Mouse (Mus musculus): ENCODE data around the gene Gm49601.

DNA sequence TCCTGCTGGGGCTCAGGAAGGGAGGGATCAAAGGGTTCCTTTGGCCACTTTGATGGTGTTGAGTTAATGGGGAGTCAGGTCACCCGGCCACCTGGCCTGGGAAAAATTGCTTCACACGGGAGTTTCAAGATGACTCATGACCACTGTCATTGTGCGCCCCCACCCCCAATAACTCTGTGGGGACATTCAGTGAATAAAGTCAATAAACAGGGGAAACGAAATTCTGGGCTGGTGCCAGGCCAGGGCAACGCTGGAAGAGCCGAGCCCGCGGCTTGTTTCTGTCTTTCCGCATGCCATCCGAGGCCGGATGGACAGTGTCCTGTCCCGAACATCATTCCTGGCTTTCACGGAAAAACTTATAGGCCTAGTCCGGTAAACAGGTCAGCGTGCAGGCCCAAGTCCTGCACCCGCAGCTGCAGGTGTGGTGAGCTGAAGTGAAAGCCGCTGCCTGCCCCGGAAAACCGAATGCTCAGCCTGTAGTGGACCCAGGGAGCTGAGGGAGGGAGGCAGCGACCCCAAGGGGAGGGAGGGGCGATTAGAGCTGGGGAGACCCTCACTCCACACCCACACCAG is 45.1 kb downstream of the Gm49601 start:
- TF ChIP-seq KAT2A (IDR thresholded peaks at IDR 0.05; ENCODE audit: insufficient replicate concordance, low read length): no peak
- no peak for TF ChIP-seq EP300 (IDR thresholded peaks at IDR 0.05; ENCODE audit: low read length)
- TF ChIP-seq UBTF (IDR thresholded peaks at IDR 0.05; ENCODE audit: low read depth, low read length): no peak
- no peak for TF ChIP-seq MAFK (IDR thresholded peaks at IDR 0.05; ENCODE audit: insufficient replicate concordance, low read length)
- no peak for TF ChIP-seq USF2 (conservative IDR thresholded peaks at IDR 0.05; ENCODE audit: low read depth, low read length)
- TF ChIP-seq USF1 (IDR thresholded peaks at IDR 0.05; ENCODE audit: low read depth, low read length): no peak
- no peak for TF ChIP-seq CTCF (conservative IDR thresholded peaks at IDR 0.05 in 1 of 2, IDR thresholded peaks at IDR 0.05 in 1 of 2; ENCODE audit: low read depth in 2 of 2, low read length in 2 of 2)
- TF ChIP-seq JUND (conservative IDR thresholded peaks at IDR 0.05; ENCODE audit: low read depth, low read length): no peak
- TF ChIP-seq ETS1 (conservative IDR thresholded peaks at IDR 0.05; ENCODE audit: low read depth, low read length): no peak
- no peak for TF ChIP-seq CHD2 (IDR thresholded peaks at IDR 0.05; ENCODE audit: low read length)

All from CH12.LX (cell line).